Mouse (Mus musculus): ENCODE measurements around the gene Gm47289.

Gene Gm47289

GRCm38 (mm10) chr9:119156278-119157201, 2.4 kb upstream of the Gm47289 start, which contains the start of gene Acaa1b:
Acaa1b (minus strand) TSS chr9:119157093.
- in situ Hi-C loops (cut with MboI; ENCODE audit: unreplicated experiment in 2 of 2) = loop anchor here in 1 of 2 experiments (10.0 to 25.0 kb wide), 2 partner anchors 208 to 431 kb away; partner anchors contain the start of genes Scn5a and Slc22a14

GRCm38 (mm10) chr9:119160689-119161088, 1.7 kb downstream of the Gm47289 start:
- in situ Hi-C loops (cut with MboI; ENCODE audit: unreplicated experiment in 2 of 2) = loop anchor here in 1 of 2 experiments (25.0 kb wide), 1 partner anchor 427 kb away; the partner anchor contains the start of gene Scn5a

- in situ Hi-C loops (cut with MboI; ENCODE audit: unreplicated experiment in 2 of 2) = loop anchor here in 1 of 2 experiments (25.0 kb wide), 1 partner anchor 423 kb away; the partner anchor contains the start of gene Scn5a
Measured at GRCm38 (mm10) chr9:119164743-119165142, 5.8 kb downstream of the Gm47289 start.

GRCm38 (mm10) chr9:119165548-119165947, 6.6 kb downstream of the Gm47289 start:
- in situ Hi-C loops (cut with MboI; ENCODE audit: unreplicated experiment in 2 of 2) = loop anchor here in 1 of 2 experiments (25.0 kb wide), 1 partner anchor 422 kb away; the partner anchor contains the start of gene Scn5a

GRCm38 (mm10) chr9:119167608-119168007, 8.6 kb downstream of the Gm47289 start:
- in situ Hi-C loops (cut with MboI; ENCODE audit: unreplicated experiment in 2 of 2) = loop anchor here in 1 of 2 experiments (25.0 kb wide), 1 partner anchor 420 kb away; the partner anchor contains the start of gene Scn5a

- in situ Hi-C loops (cut with MboI; ENCODE audit: unreplicated experiment in 2 of 2) = no loop called here
Measured at GRCm38 (mm10) chr9:119179292-119179691, 20.3 kb downstream of the Gm47289 start.

GRCm38 (mm10) chr9:119181241-119181728, 22.3 kb downstream of the Gm47289 start:
- in situ Hi-C loops (cut with MboI; ENCODE audit: unreplicated experiment in 2 of 2) = no loop called here

GRCm38 (mm10) chr9:119192202-119192990, 33.4 kb downstream of the Gm47289 start:
- in situ Hi-C loops (cut with MboI; ENCODE audit: unreplicated experiment in 2 of 2) = no loop called here

GRCm38 (mm10) chr9:119199151-119199861, 40.3 kb downstream of the Gm47289 start:
- in situ Hi-C loops (cut with MboI; ENCODE audit: unreplicated experiment in 2 of 2) = no loop called here

- in situ Hi-C loops (cut with MboI; ENCODE audit: unreplicated experiment in 2 of 2) = no loop called here
Measured at GRCm38 (mm10) chr9:119201653-119202052, 42.7 kb downstream of the Gm47289 start.

GRCm38 (mm10) chr9:119203617-119204016, 44.7 kb downstream of the Gm47289 start:
- in situ Hi-C loops (cut with MboI; ENCODE audit: unreplicated experiment in 2 of 2) = no loop called here

- in situ Hi-C loops (cut with MboI; ENCODE audit: unreplicated experiment in 2 of 2) = no loop called here
Measured at GRCm38 (mm10) chr9:119205756-119206155, 46.8 kb downstream of the Gm47289 start.

GRCm38 (mm10) chr9:119206666-119207065, 47.7 kb downstream of the Gm47289 start:
- in situ Hi-C loops (cut with MboI; ENCODE audit: unreplicated experiment in 2 of 2) = no loop called here

GRCm38 (mm10) chr9:119207113-119207512, 48.2 kb downstream of the Gm47289 start:
- in situ Hi-C loops (cut with MboI; ENCODE audit: unreplicated experiment in 2 of 2) = no loop called here

GRCm38 (mm10) chr9:119208998-119209397, 50.0 kb downstream of the Gm47289 start, which contains the start of gene Slc22a13:
Slc22a13 (minus strand) TSS chr9:119209098.
- in situ Hi-C loops (cut with MboI; ENCODE audit: unreplicated experiment in 2 of 2) = no loop called here
